In genomic region chr9:103468911-103469310, GRCm38 (mm10) we compare ENCODE assay signal across 19 mouse cellular contexts. TPM values are rescaled to one million over a fixed set of nuclear protein-coding genes. Genes with fewer than 3 reads are reported as not detected.
A peak's percentile ranks its signal among the peaks of the same experiment; 100 is the strongest.
DNase-seq lines count a peak whose midpoint lies in the region; ATAC-seq and TF ChIP-seq lines count a peak whose summit lies in the region.
"Had no signal": no experiment of that assay in that cellular context is flagged by ENCODE, and none has a peak within 500 bp of the region (broad histone marks: within the 10 kb centered on the region; RNA-seq: fewer than 3 reads in every experiment).

No protein-coding gene starts in this region.

- no peak overlapping the region for H3K9ac ChIP-seq in forebrain, embryonic 15.5 days (replicated peaks)
- no peak overlapping the region for H3K9ac ChIP-seq in forebrain, embryonic 14.5 days (ENCODE audit: low read length)
- H3K9ac ChIP-seq: heart, embryonic 13.5 days; hindbrain, embryonic 12.5 days; hindbrain, embryonic 15.5 days had no signal

- peak overlapping the region; percentile 28 for H3K27ac ChIP-seq in forebrain, embryonic 15.5 days (replicated peaks)
- H3K27ac ChIP-seq in forebrain, embryonic 14.5 days (ENCODE audit: low read depth, low read length), result no peak overlapping the region
- H3K27ac ChIP-seq: heart, adult 2 months; heart, embryonic 10.5 days; heart, embryonic 13.5 days; hindbrain, embryonic 12.5 days; hindbrain, embryonic 15.5 days had no signal

- TF ChIP-seq CTCF in brain, embryonic 14.5 days (IDR thresholded peaks at IDR 0.05; ENCODE audit: borderline replicate concordance, extremely low read depth, insufficient read depth, insufficient read length), result no peak

- intact Hi-C loops in heart, postnatal 10 days (cut with DNase I), result no loop called here

- no peak overlapping the region for H3K4me2 ChIP-seq in forebrain, embryonic 15.5 days (replicated peaks)
- H3K4me2 ChIP-seq in forebrain, embryonic 14.5 days (ENCODE audit: low read length), result no peak overlapping the region
- H3K4me2 ChIP-seq: heart, embryonic 13.5 days; hindbrain, embryonic 12.5 days; hindbrain, embryonic 15.5 days had no signal

- WGBS in forebrain, embryonic 15.5 days, result 63% methylated on average over 7 of the region's 7 CpGs
- 72% methylated on average over 7 of the region's 7 CpGs for WGBS in forebrain, embryonic 14.5 days

- no peak for TF ChIP-seq POLR2A in brain, embryonic 14.5 days (IDR thresholded peaks at IDR 0.05; ENCODE audit: borderline replicate concordance, extremely low read depth, insufficient read depth, insufficient read length, poor library complexity, severe bottlenecking)

- no peak for DNase-seq in forebrain, embryonic 14.5 days (ENCODE audit: low spot score)
- DNase-seq in heart, adult 11 months, result peak; percentile 72
- DNase-seq in heart, postnatal 10 days, result no peak
- DNase-seq in brain, embryonic 14.5 days (ENCODE audit: low read depth), result peak; percentile 59
- no peak for DNase-seq in B cell, adult 2 months
- DNase-seq: adrenal gland, adult 2 months; cerebellum, adult 9-10 months; gastrocnemius, postnatal 25 days; heart, adult 2 months had no signal

- no peak for ATAC-seq in forebrain, embryonic 15.5 days (replicated peaks)
- no peak for ATAC-seq in forebrain, embryonic 14.5 days
- ATAC-seq: CD4-positive, CD25-positive, alpha-beta regulatory T cell, adult 4 months; intestine, postnatal 0 days had no signal

- no peaks in the 10 kb centered on the region for H3K27me3 ChIP-seq in forebrain, embryonic 15.5 days
- no peaks in the 10 kb centered on the region for H3K27me3 ChIP-seq in forebrain, embryonic 14.5 days (replicated peaks; ENCODE audit: control insufficient read depth, insufficient read depth, low read length)
- H3K27me3 ChIP-seq: heart, embryonic 13.5 days; hindbrain, embryonic 15.5 days had no signal

- H3K4me1 ChIP-seq in forebrain, embryonic 15.5 days, result peaks cover 16% of the 10 kb centered on the region
- H3K4me1 ChIP-seq in forebrain, embryonic 14.5 days (ENCODE audit: control insufficient read depth, insufficient read depth, low read length), result peaks cover 18% of the 10 kb centered on the region

- H3K4me3 ChIP-seq in forebrain, embryonic 15.5 days, result no peak overlapping the region
- no peak overlapping the region for H3K4me3 ChIP-seq in forebrain, embryonic 14.5 days (ENCODE audit: low read depth, low read length)
- H3K4me3 ChIP-seq: heart, adult 2 months; heart, embryonic 10.5 days; heart, embryonic 13.5 days; hindbrain, embryonic 12.5 days; hindbrain, embryonic 15.5 days had no signal

- no peaks in the 10 kb centered on the region for H3K36me3 ChIP-seq in forebrain, embryonic 15.5 days
- H3K36me3 ChIP-seq in forebrain, embryonic 14.5 days (ENCODE audit: control insufficient read depth, insufficient read depth, low read length), result no peaks in the 10 kb centered on the region
- H3K36me3 ChIP-seq: heart, embryonic 10.5 days; heart, embryonic 13.5 days; hindbrain, embryonic 12.5 days; hindbrain, embryonic 15.5 days had no signal

- no peaks in the 10 kb centered on the region for H3K9me3 ChIP-seq in forebrain, embryonic 15.5 days
- H3K9me3 ChIP-seq in forebrain, embryonic 14.5 days (replicated peaks; ENCODE audit: control insufficient read depth, low read length), result no peaks in the 10 kb centered on the region
- H3K9me3 ChIP-seq: heart, embryonic 10.5 days; heart, embryonic 13.5 days; hindbrain, embryonic 12.5 days; hindbrain, embryonic 15.5 days had no signal

RNA-seq across cellular contexts. Expression of gene Bfsp2, which starts 11.3 kb away (rescaled TPM):
- 2.0 and 2.3 TPM in 2 replicates for polyA plus RNA-seq in forebrain, embryonic 15.5 days (2015; fragmentation: Nextera tagmentation; extraction: Ambion mirVana)
- polyA plus RNA-seq in forebrain, embryonic 14.5 days (2014; fragmentation: Nextera tagmentation; extraction: Ambion mirVana), result 1.5 and 1.7 TPM in 2 replicates
- total RNA-seq in heart, postnatal 10 days (2021), result under 1 TPM; 0.35 to 0.48 TPM
- 1.8 and 2.1 TPM in 2 replicates for polyA plus RNA-seq in brain, embryonic 14.5 days (2012; rRNA removed)
- total RNA-seq: adrenal gland, adult 2 months; adrenal gland, postnatal 14 days; adrenal gland, postnatal 4 days had no signal
- polyA plus RNA-seq: adrenal gland, adult 2 months; gonadal fat pad, adult 2 months had no signal

Comparison
In these comparisons a context has a peak if more than half of its experiments do, and no peak if none do; other contexts are left out.
1. DNase-seq: peak in heart, adult 11 months (single experiment) and brain, embryonic 14.5 days (single experiment); none in forebrain, embryonic 14.5 days (single experiment), heart, postnatal 10 days (0 of 2) and B cell, adult 2 months (0 of 2).